Mouse (Mus musculus): ENCODE data around the gene Gtsf1l.

- TF ChIP-seq CTCF (IDR thresholded peaks at IDR 0.05; ENCODE audit: low read depth) (no peak), EP300 (IDR thresholded peaks at IDR 0.05; ENCODE audit: low read depth) (no peak)
These were observed 1.1 kb downstream of the Gtsf1l start for GRCm38 (mm10) chr2:163086561-163086960.
